Mouse (Mus musculus) lung, embryonic 14.5 days (tissue): ENCODE data around the gene Slc35c2. TPM values are rescaled to one million over a fixed set of nuclear protein-coding genes. Genes with fewer than 3 reads are reported as not detected.

Source experiments
- ATAC-seq: fragments of 200-750 bp; cut with Nextera tagmentation; 2 replicates; pipeline ENCODE4 v1.8.0; 2017; ENCODE audit warnings: mild to moderate bottlenecking, moderate TSS enrichment, moderate library complexity; ENCODE audit not compliant: insufficient read depth
- DNase-seq: peaks from one replicate; pipeline ENCODE4 v3.0.0-alpha.2; 2015
- H3K27ac ChIP-seq: fragments of 300-500 bp; sonication (generic); 2 replicates; pipeline ENCODE4 v1.5.1; 2014; ENCODE audit warnings: low read depth, mild to moderate bottlenecking, moderate library complexity
- H3K27me3 ChIP-seq: fragments of 300-500 bp; sonication (generic); 2 replicates; pipeline ENCODE4 v1.6.1; 2014; ENCODE audit warnings: low read length, control low read depth; ENCODE audit not compliant: insufficient read depth
- H3K36me3 ChIP-seq: fragments of 300-500 bp; sonication (generic); 2 replicates; pipeline ENCODE4 v1.6.1; 2014; ENCODE audit warnings: control low read depth; ENCODE audit not compliant: insufficient read depth
- H3K4me1 ChIP-seq: fragments of 300-500 bp; sonication (generic); 2 replicates; pipeline ENCODE4 v1.6.1; 2014; ENCODE audit warnings: antibody characterized with exemption, control low read depth; ENCODE audit not compliant: insufficient read depth
- H3K4me2 ChIP-seq: fragments of 300-500 bp; sonication (generic); 2 replicates; pipeline ENCODE4 v1.6.1; 2014; ENCODE audit warnings: mild to moderate bottlenecking
- H3K4me3 ChIP-seq: fragments of 300-500 bp; sonication (generic); 2 replicates; pipeline ENCODE4 v1.5.1; 2014; ENCODE audit warnings: low read depth, low read length
- H3K9ac ChIP-seq: fragments of 300-500 bp; sonication (generic); 2 replicates; pipeline ENCODE4 v1.6.1; 2014
- H3K9me3 ChIP-seq: fragments of 300-500 bp; sonication (generic); 2 replicates; pipeline ENCODE4 v1.6.1; 2016; ENCODE audit warnings: low read depth, low read length, control low read depth
- CTCF ChIP-seq: IDR thresholded peaks from 2 replicates; pipeline ENCODE4 v1.5.1; 2016; ENCODE audit warnings: antibody characterized with exemption, low read depth
- WGBS: fragments of 180-500 bp; shearing (Covaris S2); extraction: QIAGEN DNeasy Blood & Tissue Kit; methylation state at CpG from one replicate; pipeline ENCODE4 v1.1.7; 2014; 5-methylcytosine and 5-hydroxymethylcytosine counted together
- polyA plus RNA-seq: library from polyadenylated mRNA; unstranded; fragments of >200 nt; fragmentation: Nextera tagmentation; extraction: Ambion mirVana; gene quantifications from 2 replicates; pipeline ENCODE4 v1.2.1, GENCODE M21; 2014

Slc35c2 gene
- polyA plus RNA-seq, 1 experiment from 2014 or later = 51.9 TPM

GRCm38 (mm10) chr2:165318941-165319340 is 31.3 kb upstream of the Slc35c2 start:
- H3K27ac ChIP-seq = no peak overlapping the region; the same call in 1 of the 2 replicates
- WGBS = 65% methylated on average over 7 of the region's 7 CpGs
- TF ChIP-seq CTCF = no peak

GRCm38 (mm10) chr2:165317621-165318263 is 30.1 kb upstream of the Slc35c2 start:
- H3K9me3 ChIP-seq = no peaks in the 10 kb centered on the region
- H3K4me1 ChIP-seq = peaks cover 34% of the 10 kb centered on the region
- ATAC-seq = no peak
- H3K36me3 ChIP-seq = peaks cover 34% of the 10 kb centered on the region
- H3K4me3 ChIP-seq = no peak overlapping the region
- H3K9ac ChIP-seq = peak overlapping the region; percentile 16; the same call in 1 of the 2 replicates
- 37% methylated on average over 16 of the region's 16 CpGs for WGBS
- TF ChIP-seq CTCF = no peak
- no peak overlapping the region for H3K4me2 ChIP-seq
- H3K27me3 ChIP-seq = no peaks in the 10 kb centered on the region
- DNase-seq = no peak
- peak overlapping the region; percentile 30; the same call in 1 of the 2 replicates for H3K27ac ChIP-seq

More at GRCm38 (mm10) chr2:165318941-165319340, 31.3 kb upstream of the Slc35c2 start:
- Histone ChIP-seq H3K9me3 (no peaks in the 10 kb centered on the region), H3K9ac (no peak overlapping the region), H3K4me1 (peaks cover 39% of the 10 kb centered on the region), H3K36me3 (peaks cover 24% of the 10 kb centered on the region), H3K27me3 (no peaks in the 10 kb centered on the region), H3K4me3 (no peak overlapping the region), H3K4me2 (no peak overlapping the region)
- DNase-seq = peak; percentile 15
- no peak for ATAC-seq

- Histone ChIP-seq H3K4me2 (peak overlapping the region; percentile 1; the same call in 1 of the 2 replicates), H3K9ac (no peak overlapping the region), H3K36me3 (peaks cover 42% of the 10 kb centered on the region), H3K4me3 (no peak overlapping the region), H3K27ac (peak overlapping the region; percentile 42; the same call in 1 of the 2 replicates), H3K27me3 (no peaks in the 10 kb centered on the region), H3K4me1 (peaks cover 34% of the 10 kb centered on the region), H3K9me3 (no peaks in the 10 kb centered on the region)
- ATAC-seq (peak; percentile 73), DNase-seq (peak; percentile 81)
- 15% methylated on average over 9 of the region's 9 CpGs for WGBS
- no peak for TF ChIP-seq CTCF
Observed at GRCm38 (mm10) chr2:165316837-165317473, 29.3 kb upstream of the Slc35c2 start.

GRCm38 (mm10) chr2:165316204-165316603 is 28.5 kb upstream of the Slc35c2 start:
- peaks cover 50% of the 10 kb centered on the region for H3K36me3 ChIP-seq
- ATAC-seq = no peak

GRCm38 (mm10) chr2:165314197-165314596 is 26.5 kb upstream of the Slc35c2 start:
- TF ChIP-seq CTCF = no peak
- peaks cover 69% of the 10 kb centered on the region for H3K36me3 ChIP-seq
- WGBS = 83% methylated on average over 8 of the region's 8 CpGs
- no peak overlapping the region for H3K27ac ChIP-seq
- no peaks in the 10 kb centered on the region for H3K9me3 ChIP-seq
- peaks cover 20% of the 10 kb centered on the region for H3K4me1 ChIP-seq
- no peak for ATAC-seq
- H3K4me2 ChIP-seq = no peak overlapping the region
- no peak for DNase-seq
- H3K4me3 ChIP-seq = no peak overlapping the region
- H3K27me3 ChIP-seq = no peaks in the 10 kb centered on the region
- H3K9ac ChIP-seq = no peak overlapping the region

More at GRCm38 (mm10) chr2:165316204-165316603, 28.5 kb upstream of the Slc35c2 start:
- no peak for TF ChIP-seq CTCF
- Histone ChIP-seq H3K9ac (no peak overlapping the region), H3K4me2 (no peak overlapping the region), H3K4me1 (peaks cover 26% of the 10 kb centered on the region), H3K27ac (peak overlapping the region; percentile 42; the same call in 1 of the 2 replicates), H3K9me3 (no peaks in the 10 kb centered on the region), H3K4me3 (no peak overlapping the region), H3K27me3 (no peaks in the 10 kb centered on the region)
- 36% methylated on average over 10 of the region's 10 CpGs for WGBS
- DNase-seq = no peak

GRCm38 (mm10) chr2:165312381-165312780 is 24.7 kb upstream of the Slc35c2 start:
- H3K27ac ChIP-seq = no peak overlapping the region
- no peak for TF ChIP-seq CTCF
- ATAC-seq = no peak
- 72% methylated on average over 7 of the region's 7 CpGs for WGBS
- peaks cover 7% of the 10 kb centered on the region; the same call in 1 of the 2 replicates for H3K4me1 ChIP-seq
- H3K27me3 ChIP-seq = no peaks in the 10 kb centered on the region
- no peak overlapping the region for H3K4me3 ChIP-seq
- H3K36me3 ChIP-seq = peaks cover 84% of the 10 kb centered on the region
- no peak overlapping the region for H3K9ac ChIP-seq
- H3K4me2 ChIP-seq = no peak overlapping the region
- DNase-seq = no peak
- H3K9me3 ChIP-seq = no peaks in the 10 kb centered on the region

- no peak for TF ChIP-seq CTCF
- Histone ChIP-seq H3K9ac (no peak overlapping the region), H3K9me3 (no peaks in the 10 kb centered on the region), H3K36me3 (peaks cover 90% of the 10 kb centered on the region), H3K4me1 (no peaks in the 10 kb centered on the region; the same call in 1 of the 2 replicates), H3K4me2 (no peak overlapping the region), H3K4me3 (no peak overlapping the region), H3K27ac (no peak overlapping the region), H3K27me3 (no peaks in the 10 kb centered on the region)
- DNase-seq = no peak
- WGBS = 86% methylated on average over 12 of the region's 12 CpGs
- ATAC-seq = no peak
Observed at GRCm38 (mm10) chr2:165311577-165311976, 23.9 kb upstream of the Slc35c2 start.
